Mouse (Mus musculus) liver, adult 2 months (tissue): Measurements from ENCODE around the gene Serpinb9.

Experiments
- CTCF ChIP-seq: fragments of 200-500 bp; IDR thresholded peaks from 2 replicates; pipeline ENCODE4 v1.5.1; 2011; ENCODE audit warnings: low read depth, low read length, control low read depth
- POLR2A ChIP-seq: fragments of 200-500 bp; IDR thresholded peaks from 2 replicates; pipeline ENCODE4 v1.6.1; 2011; ENCODE audit warnings: low read length, control low read depth; ENCODE audit not compliant: insufficient read depth; ENCODE audit errors: extremely low read depth

DNA sequence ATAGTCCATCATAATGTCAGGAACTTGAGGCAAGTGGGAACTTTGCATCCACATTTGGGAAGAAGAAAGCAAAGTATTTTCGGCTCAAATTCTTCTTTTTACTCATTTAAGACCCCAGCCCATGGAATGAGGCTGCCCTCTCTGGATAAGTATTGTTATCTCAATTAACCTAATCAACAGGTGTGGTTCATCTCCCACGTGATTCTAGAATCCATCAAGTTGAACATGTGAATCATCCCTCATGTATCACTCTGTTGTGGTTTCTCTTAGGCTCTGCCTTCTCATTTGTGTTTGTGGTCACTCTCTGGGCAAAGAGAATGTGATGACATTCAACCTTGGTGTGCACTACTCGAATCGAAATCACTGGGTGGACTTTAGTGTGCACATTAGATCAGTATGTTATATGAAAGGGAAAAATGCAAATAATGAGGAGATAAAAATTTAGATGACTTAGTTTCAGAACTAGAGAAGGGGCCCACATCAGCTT is 20.5 kb upstream of the Serpinb9 start:
- TF ChIP-seq POLR2A: no peak
- TF ChIP-seq CTCF: no peak
